Mouse (Mus musculus) layer of hippocampus, postnatal 25 days (tissue): ENCODE measurements at regions not wholly inside any gene's neighbourhood (a gene's known extent, or its start where the extent isn't known, plus 50 kb on each side); places are given as distances from the start of the nearest gene placed in this dataset.

Experiments used
- DNase-seq, 2 experiments: peaks; one replicate each; pipeline ENCODE4 v3.0.0; 2022; ENCODE audit warnings: mixed read lengths in 2 of 2, low spot score in 1 of 2; ENCODE audit errors: extremely low spot score in 1 of 2

DNA sequence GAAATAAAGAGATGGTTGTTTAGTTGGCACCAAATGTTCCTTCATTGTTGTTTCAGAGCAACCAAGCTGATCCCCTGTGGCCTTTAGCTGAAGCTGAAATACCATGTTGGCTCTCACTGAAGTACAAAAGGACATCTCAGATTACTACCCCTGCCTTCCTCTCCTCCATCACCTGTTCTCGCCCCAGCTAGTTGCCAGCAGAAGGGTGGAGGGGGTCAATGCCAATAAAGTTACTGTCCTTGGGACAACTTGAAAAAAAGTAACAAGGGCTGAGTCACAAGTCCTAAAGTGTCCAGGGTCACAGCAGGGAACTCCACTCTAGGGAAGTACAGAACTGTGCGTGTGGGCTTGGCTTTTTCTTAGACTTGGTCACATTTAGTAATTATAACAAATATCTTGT is 216.0 kb downstream of the Lnpk start:
- no peak for DNase-seq

DNA sequence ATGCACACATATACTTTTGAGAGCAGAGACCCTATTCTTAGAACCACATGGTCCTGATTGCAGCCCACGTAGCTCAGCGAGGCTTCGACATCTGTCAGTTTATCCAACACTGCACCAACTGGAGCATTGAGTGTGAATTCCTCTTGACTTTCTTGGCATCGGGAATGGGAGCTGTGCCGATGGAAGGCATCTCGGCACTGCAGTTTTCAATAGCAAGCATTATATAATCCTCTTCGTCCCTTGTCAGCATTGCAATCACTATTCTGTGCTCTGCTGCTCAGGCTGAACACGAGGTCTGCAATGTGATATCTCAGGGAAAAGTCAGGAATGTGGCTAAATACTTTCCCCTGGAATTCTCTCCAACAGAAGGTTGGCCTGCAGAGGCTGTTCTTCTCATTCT is 224.6 kb downstream of the Lnpk start:
- peak; percentile 9 to 10 for DNase-seq

GRCm38 (mm10) chr2:74349809-74350208 is 229.4 kb downstream of the Lnpk start:
- DNase-seq = no peak

DNA sequence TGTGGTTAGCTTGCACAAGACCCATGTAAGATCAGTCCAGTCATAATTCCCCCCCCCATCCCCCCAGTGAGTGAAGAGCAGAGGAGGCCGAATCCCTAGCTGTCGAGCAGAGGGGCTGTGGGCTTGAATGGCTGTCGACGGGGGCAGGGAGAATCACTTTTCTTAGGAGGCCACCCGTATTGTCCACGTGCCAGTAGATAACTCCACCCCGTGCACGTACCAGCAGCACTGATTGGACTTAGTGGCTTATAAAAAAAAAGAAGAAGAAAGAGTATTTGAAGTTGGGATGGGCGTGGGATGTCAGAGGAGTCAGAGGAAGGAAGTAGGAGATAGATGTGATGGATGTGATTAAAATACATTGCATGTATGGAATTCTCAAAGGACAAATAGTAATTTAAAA is 272.9 kb downstream of the Lnpk start:
- DNase-seq = no peak

- no peak for DNase-seq
These were observed 278.3 kb downstream of the Lnpk start for GRCm38 (mm10) chr2:74300885-74301451.

DNA sequence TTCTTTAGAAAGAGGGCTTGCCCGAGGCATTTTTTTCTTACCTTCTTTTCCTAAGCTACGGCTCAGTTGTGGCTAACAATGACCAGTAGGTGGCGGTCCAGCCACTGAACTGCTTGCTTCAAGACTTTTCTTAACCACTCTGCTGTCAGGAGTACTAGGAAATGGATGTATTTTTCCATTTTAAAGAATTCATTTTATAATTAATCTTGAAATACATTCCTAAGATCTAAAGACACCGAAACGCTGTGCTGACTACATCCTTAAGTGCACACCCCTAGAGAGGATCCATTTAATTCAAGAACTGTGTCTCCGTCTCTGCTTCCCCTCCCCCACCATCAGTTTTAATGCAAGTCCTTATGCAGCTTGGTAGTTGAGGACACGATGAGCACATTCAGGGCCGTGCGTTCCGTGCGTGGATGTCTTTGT is 278.9 kb downstream of the Lnpk start:
- peak; percentile 17 to 65 for DNase-seq

DNA sequence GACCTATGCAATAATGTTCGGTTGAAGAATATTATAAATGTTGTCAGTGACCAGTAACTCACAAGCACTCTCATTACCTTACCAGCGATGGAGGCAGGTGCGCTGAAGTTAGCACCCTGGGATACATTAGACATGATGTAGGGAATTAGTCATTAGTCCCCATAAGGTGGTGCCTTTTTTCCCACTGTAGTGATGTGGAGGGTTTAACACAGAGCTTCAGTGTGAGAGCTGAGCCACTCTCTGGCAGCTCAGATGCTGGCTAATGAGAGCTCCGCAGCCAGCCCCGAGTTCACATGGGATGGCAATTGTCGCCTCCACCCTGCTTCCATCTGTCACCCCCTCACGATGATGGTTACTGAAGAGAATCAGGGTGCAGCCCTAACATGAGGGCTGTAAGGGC is 286.6 kb downstream of the Lnpk start:
- no peak for DNase-seq

DNA sequence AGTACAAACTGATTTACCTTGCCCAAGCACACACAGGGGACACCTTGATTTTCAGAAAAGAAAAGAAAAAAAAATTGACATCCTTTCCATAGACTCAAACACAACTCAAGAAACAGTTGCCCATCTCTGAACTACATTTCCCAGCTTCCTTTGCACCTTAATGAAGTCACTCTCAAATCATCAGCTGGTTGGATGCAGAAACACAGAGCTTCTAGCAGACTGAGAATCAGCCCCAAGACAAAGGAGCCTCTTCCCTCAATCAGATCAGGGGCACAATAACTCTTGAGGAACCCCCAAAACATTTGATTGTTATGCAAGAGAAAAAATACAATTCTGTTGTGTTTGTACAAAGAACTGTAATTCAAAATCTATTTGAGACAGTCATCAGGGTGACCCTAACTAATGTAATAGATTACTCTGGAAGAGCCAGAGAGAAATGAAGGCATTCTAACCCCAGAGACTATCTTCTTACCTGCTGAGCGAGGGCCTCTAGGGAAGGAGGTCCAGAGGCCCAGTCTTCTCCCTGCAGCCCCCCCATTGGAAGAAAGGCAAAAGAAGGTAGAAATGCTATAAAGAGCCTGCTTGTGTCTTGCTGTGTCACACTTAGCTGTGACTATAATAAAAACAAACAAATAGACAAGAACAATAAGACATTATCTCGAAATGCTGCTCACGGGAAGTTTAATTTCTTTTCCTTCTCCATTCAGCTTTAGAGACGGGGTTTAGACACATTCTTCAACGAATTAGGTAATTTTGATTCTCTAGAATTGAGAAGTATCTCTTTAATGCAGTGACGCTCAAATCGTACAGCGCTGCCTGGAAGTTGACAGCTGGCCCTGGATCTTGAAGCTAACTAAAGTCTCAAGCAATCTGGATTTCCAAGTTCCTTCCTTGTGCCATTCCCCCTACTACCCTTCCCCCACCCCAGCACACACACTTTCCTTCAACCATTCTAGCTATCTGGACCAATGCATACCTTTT is 287.5 kb downstream of the Lnpk start:
- no peak for DNase-seq

DNA sequence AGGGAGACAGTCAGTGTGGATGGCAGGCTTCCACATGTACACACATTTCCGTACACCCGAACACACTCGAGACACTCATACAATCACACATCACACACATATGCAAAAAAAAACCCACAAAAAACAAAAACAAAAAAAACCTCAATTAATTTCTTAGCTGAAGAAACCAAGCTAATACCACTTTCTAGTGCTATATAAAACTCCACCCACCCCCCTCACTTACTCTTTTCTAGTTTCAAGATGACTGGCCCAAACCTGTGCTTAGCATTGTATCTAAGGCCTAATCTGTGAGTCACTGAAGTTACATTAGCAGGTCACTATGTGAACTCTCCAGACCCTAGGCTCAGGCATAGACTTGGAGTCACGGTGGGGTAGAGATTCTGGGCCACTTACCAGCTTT is 293.6 kb downstream of the Lnpk start:
- no peak for DNase-seq

DNA sequence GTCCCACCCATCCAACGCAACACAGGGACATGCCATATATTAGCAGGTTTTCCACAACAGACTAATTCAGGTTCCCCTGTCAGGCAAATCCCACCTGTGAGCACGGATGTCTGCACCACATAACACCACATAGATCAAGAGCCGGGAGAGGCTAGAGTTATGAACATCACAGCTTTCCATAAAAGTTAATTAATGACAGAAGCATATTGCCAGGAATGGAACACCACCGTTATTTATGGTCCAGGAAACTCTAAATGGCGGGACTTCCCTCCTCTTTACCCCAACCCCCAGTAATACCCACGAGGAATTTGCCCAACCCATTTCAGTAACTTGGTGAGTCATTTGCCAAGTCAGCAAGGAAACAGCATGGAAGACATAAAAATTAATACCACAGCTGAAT is 314.3 kb downstream of the Lnpk start:
- no peak for DNase-seq

DNA sequence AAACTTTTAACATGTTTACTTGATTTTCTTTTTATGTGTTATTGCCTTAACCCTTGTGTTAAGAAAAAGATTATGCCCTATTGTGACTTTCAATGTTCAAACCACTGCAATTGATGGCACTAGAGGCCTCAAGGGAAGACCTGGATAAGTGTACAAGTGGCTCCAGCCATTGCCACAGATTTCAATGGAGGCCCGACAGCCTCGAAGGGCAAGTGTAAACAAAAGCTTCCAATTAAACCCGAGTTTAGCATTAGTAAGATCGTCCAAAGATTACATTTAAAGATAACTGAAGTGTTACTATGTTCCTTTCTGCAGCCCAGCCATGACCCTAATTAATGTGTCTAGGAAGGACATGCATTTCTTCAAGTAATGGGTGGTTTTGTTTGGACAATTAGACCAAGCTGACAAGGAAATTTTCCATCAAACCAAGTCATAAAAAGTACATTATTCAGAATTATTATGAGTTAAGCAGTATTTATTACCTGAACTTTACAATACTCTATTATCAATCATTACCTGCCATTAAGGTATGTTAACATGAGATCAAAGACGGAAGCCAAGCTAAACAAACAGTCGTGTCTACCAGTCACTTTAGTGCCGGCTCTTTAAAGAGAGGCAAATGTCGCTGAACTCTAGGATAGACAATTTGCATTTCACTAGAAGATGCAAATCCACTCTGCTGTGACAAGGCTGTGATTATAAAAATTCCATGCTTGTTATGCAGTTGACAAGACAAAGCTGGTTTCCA is 322.0 kb downstream of the Lnpk start:
- DNase-seq = no peak

DNA sequence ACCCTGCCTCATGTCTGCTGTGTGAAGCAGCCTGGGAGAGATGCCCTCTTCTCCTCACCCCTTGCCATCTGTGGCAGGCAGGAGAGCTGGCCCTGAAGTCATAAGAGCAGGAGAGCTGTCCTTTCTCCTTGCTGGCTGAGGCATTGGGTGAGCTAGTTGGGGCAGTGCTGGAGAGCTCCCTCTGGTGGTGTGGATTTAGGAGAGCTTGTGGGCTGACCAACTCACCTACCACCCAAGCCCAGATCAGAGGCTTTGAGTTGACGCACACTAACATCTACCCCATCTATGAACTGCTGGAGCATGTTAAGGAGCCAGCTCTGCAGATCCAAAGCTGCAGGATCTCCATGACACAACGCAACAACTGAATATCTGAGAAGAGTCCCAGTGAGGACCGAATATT is 331.7 kb downstream of the Lnpk start:
- DNase-seq = peak in 1 of 2 experiments; percentile 17

- DNase-seq = no peak
These were observed 332.6 kb downstream of the Lnpk start for GRCm38 (mm10) chr2:74246631-74247030.

DNA sequence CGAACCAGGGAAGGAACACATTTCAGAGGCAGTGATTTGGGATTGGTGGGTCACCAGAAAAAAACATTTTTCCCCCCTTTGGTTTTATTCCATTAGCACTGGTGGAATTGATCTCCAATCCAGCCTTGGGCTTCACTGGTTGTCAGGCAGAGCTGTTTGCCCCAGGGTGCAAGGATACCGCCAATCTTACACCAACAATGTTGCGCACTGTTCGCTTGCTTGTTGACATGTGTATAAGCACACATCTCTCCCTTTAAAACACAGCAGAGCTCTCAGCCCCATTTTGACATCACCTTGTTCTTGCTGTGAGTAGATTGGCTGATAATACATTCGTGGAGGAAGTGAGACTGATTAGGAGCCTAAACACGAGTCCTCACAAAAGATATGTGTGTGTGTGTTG is 333.1 kb upstream of the Atp5g3 start:
- DNase-seq = no peak

GRCm38 (mm10) chr2:74243801-74244200 is 332.7 kb upstream of the Atp5g3 start:
- peak in 1 of 2 experiments; percentile 10 for DNase-seq

- no peak for DNase-seq
These were observed 328.5 kb upstream of the Atp5g3 start for GRCm38 (mm10) chr2:74239586-74239985.

GRCm38 (mm10) chr2:74217437-74217836 is 306.3 kb upstream of the Atp5g3 start:
- no peak for DNase-seq

- DNase-seq = no peak
These were observed 299.1 kb upstream of the Atp5g3 start for GRCm38 (mm10) chr2:74210210-74210609.

- no peak for DNase-seq
These were observed 298.3 kb upstream of the Atp5g3 start for GRCm38 (mm10) chr2:74209421-74209917.

GRCm38 (mm10) chr2:74207440-74207839 is 296.3 kb upstream of the Atp5g3 start:
- DNase-seq = no peak

DNA sequence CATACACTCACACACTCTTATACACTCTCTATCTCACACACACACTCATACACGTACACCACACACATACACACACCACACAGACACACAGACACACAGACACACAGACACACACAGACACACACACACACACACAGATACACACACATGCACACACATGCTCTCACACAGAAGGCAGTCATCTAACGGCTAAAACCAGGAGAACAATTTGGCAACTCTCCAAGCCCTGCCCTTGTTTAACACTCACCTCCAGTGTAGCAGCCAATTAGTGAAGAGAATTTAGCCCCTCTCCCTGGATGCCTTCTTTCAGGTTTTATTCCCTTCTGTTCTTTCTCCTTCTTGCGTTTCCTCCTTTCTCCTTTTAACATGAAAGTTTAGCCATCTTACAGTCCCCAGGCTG is 291.6 kb upstream of the Atp5g3 start:
- DNase-seq = no peak
